Mouse (Mus musculus): ENCODE results near the gene Man2b1.

- TF ChIP-seq CTCF (IDR thresholded peaks at IDR 0.05; ENCODE audit: borderline replicate concordance, insufficient read depth, low read depth, low read length) (no peak), POLR2A (IDR thresholded peaks at IDR 0.05; ENCODE audit: borderline replicate concordance, insufficient read depth, low read length) (no peak)
These were observed 8.5 kb upstream of the Man2b1 start for GRCm38 (mm10) chr8:85074617-85075016.

Data from cerebellum, adult 2 months (tissue).